Mouse (Mus musculus): Measurements from ENCODE around the gene Chchd3. TPM values are rescaled to one million over a fixed set of nuclear protein-coding genes. Genes with fewer than 3 reads are reported as not detected.

Gene Chchd3
- polyA plus RNA-seq, 1 experiment from 2014 or later = 106 TPM

DNA sequence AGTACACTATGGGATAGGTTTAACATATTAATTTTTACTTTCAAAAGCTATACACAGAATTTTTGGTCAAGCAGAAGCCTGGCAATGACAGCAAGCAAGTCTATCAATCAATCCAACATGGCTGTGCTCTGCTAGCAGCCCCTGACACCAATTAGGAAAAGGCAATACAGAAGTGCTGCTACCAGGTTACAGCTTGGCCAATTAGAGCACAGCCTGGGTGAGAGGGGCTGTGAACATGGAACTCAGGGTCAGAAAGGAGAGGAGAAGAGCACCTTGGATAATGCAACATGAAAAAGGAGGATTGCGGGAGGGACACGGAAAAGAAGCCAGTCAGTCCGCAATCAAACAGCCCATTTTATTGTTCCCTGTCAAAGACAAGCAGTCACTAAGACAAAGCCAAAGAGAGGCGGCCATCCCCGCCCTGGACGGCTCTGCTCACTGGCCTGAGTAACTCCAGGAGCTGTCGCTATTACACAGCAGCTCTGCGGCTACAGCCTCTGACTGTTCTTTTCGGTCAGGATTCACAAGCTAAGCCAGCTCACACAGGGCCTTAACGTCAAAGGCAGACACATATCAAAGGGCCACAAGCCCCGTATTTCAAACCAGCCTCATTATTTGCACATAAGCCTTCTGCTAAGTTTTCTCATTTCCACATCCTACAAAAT is 128.8 kb downstream of the Chchd3 start:
- H3K27me3 ChIP-seq = no peaks in the 10 kb centered on the region
- 63% methylated on average over 11 of the region's 11 CpGs for WGBS
- ATAC-seq (ENCODE audit: insufficient number of reproducible peaks, insufficient read depth, low FRiP score, low TSS enrichment) = no peak
- no peak overlapping the region for H3K4me3 ChIP-seq
- no peak overlapping the region for H3K4me2 ChIP-seq (replicated peaks)
- no peaks in the 10 kb centered on the region for H3K9me3 ChIP-seq
- H3K36me3 ChIP-seq = no peaks in the 10 kb centered on the region
- no peak overlapping the region for H3K27ac ChIP-seq
- H3K4me1 ChIP-seq = no peaks in the 10 kb centered on the region
- H3K9ac ChIP-seq = no peak overlapping the region

DNA sequence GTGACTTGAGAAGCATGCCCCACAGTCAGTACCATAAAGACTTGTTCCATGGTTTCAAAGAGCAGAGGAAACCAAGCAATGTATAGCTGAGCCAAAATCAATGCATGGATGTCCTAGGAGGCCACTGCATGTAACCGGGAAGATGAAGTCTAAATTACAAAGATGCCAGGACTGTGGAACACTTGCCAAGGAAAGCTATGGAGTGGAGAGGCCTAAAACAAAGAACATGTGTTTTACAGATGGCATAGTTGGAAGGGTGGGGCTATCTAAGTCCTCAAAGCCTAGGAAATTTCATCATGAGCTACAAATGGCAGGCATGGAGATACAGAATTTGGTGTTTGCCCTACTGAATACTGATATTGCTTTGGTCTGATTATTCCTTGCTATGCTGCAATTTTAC is 137.7 kb downstream of the Chchd3 start:
- H3K9ac ChIP-seq = no peak overlapping the region
- 62% methylated on average over 1 of the region's 1 CpGs for WGBS
- ATAC-seq (ENCODE audit: insufficient number of reproducible peaks, insufficient read depth, low FRiP score, low TSS enrichment) = no peak
- 0 out of 2 replicates have a peak, but pooled peaks cover 1% of the 10 kb centered on the region for H3K36me3 ChIP-seq
- no peaks in the 10 kb centered on the region for H3K4me1 ChIP-seq
- H3K4me3 ChIP-seq = no peak overlapping the region
- H3K9me3 ChIP-seq = no peaks in the 10 kb centered on the region
- no peaks in the 10 kb centered on the region for H3K27me3 ChIP-seq
- H3K4me2 ChIP-seq (replicated peaks) = no peak overlapping the region
- H3K27ac ChIP-seq = no peak overlapping the region

DNA sequence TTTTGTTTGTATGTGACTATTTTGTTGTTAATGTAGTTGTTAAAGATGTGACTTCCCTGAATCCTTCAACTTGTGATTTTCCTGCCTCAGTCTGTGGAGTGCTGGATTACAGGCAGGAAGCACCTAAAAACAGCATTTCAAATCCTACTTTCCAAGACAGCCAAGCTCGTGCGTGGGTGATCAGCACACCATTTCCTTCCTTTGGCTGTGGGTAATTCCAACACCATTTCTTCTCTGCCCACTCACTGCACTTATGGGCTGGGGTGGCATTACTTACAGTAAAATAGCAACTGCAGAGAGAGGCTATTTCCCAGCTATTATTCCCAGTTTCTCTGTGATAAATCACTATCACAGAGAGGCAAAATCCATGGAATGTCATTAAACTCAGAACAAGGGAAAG is 140.0 kb downstream of the Chchd3 start:
- Histone ChIP-seq H3K9ac (no peak overlapping the region), H3K27ac (no peak overlapping the region), H3K4me3 (no peak overlapping the region), H3K27me3 (no peaks in the 10 kb centered on the region), H3K4me1 (no peaks in the 10 kb centered on the region), H3K4me2 (replicated peaks) (no peak overlapping the region), H3K9me3 (no peaks in the 10 kb centered on the region), H3K36me3 (0 out of 2 replicates have a peak, but pooled peaks cover 5% of the 10 kb centered on the region)
- ATAC-seq (ENCODE audit: insufficient number of reproducible peaks, insufficient read depth, low FRiP score, low TSS enrichment) = no peak
- WGBS = 60% methylated on average over 2 of the region's 2 CpGs

DNA sequence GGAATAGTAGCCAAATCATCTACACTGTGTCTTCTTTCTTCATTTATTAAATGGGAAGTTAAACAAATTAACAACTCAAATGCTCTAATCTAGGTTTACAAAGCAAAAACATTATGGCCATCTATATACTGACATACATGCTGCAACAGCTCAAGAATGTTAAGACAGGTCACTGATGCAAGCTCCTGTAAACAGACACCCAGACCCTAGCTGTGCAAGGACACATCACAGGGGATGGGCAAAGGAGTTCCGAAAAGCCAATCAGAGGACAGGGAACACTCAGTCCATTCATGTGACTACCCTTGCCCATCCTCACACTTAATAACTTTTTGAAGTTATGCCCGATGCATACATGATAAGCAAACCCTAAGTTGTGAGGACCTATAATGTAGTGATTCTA is 149.4 kb downstream of the Chchd3 start:
- no peak overlapping the region for H3K4me3 ChIP-seq
- no peak overlapping the region for H3K4me2 ChIP-seq (replicated peaks)
- H3K9ac ChIP-seq = no peak overlapping the region
- no peaks in the 10 kb centered on the region for H3K36me3 ChIP-seq
- ATAC-seq (ENCODE audit: insufficient number of reproducible peaks, insufficient read depth, low FRiP score, low TSS enrichment) = no peak; the same call in 1 of the 2 replicates
- 96% methylated on average over 2 of the region's 2 CpGs for whole genome bisulfite sequencing
- no peak overlapping the region for H3K27ac ChIP-seq
- no peaks in the 10 kb centered on the region for H3K4me1 ChIP-seq
- no peaks in the 10 kb centered on the region for H3K9me3 ChIP-seq
- no peaks in the 10 kb centered on the region for H3K27me3 ChIP-seq

DNA sequence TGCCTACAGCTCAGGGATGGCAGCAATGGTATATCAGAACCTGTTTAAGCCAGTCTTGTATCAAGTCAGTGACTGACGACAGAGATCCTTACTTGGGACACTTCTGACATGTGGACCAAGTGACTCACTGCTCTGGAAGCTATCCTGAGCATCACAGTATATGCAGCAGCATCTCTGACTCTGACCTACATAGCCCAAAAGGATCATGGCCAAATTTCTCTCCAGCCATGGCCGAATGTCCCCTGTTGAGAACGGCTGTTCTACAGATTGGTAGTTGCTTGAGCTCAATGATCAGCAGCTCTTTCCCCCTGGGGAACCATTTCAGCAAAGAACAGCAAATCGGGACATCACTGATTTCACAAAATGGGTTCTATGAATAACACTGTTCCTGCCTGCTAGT is 161.0 kb downstream of the Chchd3 start:
- ATAC-seq (ENCODE audit: insufficient number of reproducible peaks, insufficient read depth, low FRiP score, low TSS enrichment) = no peak
- Histone ChIP-seq H3K9me3 (no peaks in the 10 kb centered on the region), H3K36me3 (no peaks in the 10 kb centered on the region), H3K4me2 (replicated peaks) (no peak overlapping the region), H3K4me1 (no peaks in the 10 kb centered on the region), H3K27ac (no peak overlapping the region), H3K27me3 (no peaks in the 10 kb centered on the region), H3K4me3 (no peak overlapping the region), H3K9ac (no peak overlapping the region)
- WGBS = 87% methylated on average over 4 of the region's 4 CpGs

DNA sequence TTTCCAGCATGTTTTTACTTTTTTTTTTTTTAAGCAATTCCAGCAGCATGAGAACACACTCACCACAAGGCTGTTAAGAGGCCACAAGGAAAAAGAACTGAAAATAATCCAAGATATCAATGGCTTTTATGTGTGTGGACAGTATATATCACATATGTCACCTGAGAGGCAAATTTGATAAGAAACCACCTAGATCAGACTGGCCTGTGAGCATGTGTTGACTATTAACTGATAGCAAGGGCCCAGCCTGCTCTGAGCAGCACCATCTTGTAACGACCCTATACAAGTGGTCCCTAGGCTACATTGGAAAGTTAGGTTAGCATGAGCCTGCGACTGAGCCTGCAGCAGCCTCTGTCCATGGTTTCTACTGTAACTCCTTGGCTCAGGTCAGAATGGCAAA is 166.0 kb downstream of the Chchd3 start:
- Histone ChIP-seq H3K27me3 (no peaks in the 10 kb centered on the region), H3K27ac (no peak overlapping the region), H3K9me3 (no peaks in the 10 kb centered on the region), H3K4me2 (replicated peaks) (no peak overlapping the region), H3K9ac (no peak overlapping the region), H3K4me1 (no peaks in the 10 kb centered on the region), H3K36me3 (no peaks in the 10 kb centered on the region), H3K4me3 (no peak overlapping the region)
- ATAC-seq (ENCODE audit: insufficient number of reproducible peaks, insufficient read depth, low FRiP score, low TSS enrichment) = no peak
- 90% methylated on average over 2 of the region's 2 CpGs for WGBS

DNA sequence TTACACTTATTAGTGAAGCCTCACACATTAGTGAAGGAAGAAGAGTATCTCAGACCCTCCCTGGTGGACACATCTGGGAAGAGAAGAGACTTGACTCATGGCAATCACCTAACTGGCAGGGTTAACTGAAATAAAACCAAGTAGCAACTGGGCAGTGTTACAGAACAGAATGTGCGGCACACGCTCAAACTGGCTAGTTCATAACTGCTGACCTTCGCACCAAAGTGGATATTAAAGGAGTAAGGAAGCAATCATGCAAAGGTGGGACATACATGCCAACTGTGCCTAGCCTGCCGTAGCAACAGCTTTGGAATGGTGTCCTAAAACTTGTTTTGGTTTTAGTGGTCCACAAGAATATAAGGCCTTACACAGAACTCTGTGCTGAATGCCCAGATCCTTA is 169.3 kb downstream of the Chchd3 start:
- Histone ChIP-seq H3K36me3 (no peaks in the 10 kb centered on the region), H3K4me3 (no peak overlapping the region), H3K27ac (no peak overlapping the region), H3K9ac (no peak overlapping the region), H3K4me2 (replicated peaks) (no peak overlapping the region), H3K9me3 (no peaks in the 10 kb centered on the region), H3K4me1 (no peaks in the 10 kb centered on the region), H3K27me3 (no peaks in the 10 kb centered on the region)
- no peak for ATAC-seq (ENCODE audit: insufficient number of reproducible peaks, insufficient read depth, low FRiP score, low TSS enrichment)
- WGBS = 95% methylated on average over 4 of the region's 4 CpGs

DNA sequence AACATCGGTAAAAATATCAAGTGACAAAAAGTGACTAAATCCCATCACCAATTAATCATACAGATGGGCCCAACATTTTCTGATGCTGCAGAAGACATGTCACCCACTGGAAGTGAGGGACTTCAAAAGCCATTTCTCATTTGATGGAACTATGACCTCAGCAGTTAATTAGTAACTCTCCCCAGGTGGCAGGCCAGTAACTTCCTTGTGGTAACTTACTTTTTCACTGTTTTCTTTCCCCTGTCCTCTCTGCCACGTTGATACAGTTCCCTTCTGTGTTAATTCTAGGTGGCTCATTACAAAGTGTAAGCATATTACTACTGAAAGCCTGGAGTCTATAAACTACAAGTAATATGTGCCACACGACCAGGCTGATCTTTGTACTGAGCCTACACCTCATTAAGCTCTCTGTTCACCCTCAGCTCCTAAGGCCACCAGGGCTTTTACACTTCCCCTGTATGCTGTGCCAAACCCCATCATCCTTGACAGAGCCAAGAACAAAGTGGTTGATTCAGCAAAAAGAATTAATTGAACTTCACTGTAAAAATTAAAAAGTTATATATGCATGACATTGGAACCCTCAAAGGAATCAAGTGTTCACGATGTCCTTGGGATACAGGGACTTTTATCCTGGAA is 171.0 kb downstream of the Chchd3 start:
- H3K27ac ChIP-seq = no peak overlapping the region
- H3K4me3 ChIP-seq = no peak overlapping the region
- no peaks in the 10 kb centered on the region for H3K27me3 ChIP-seq
- ATAC-seq (ENCODE audit: insufficient number of reproducible peaks, insufficient read depth, low FRiP score, low TSS enrichment) = no peak
- no peaks in the 10 kb centered on the region for H3K4me1 ChIP-seq
- H3K9me3 ChIP-seq = no peaks in the 10 kb centered on the region
- no peak overlapping the region for H3K9ac ChIP-seq
- no peaks in the 10 kb centered on the region for H3K36me3 ChIP-seq
- H3K4me2 ChIP-seq (replicated peaks) = no peak overlapping the region
- WGBS = 74% methylated on average over 4 of the region's 4 CpGs

DNA sequence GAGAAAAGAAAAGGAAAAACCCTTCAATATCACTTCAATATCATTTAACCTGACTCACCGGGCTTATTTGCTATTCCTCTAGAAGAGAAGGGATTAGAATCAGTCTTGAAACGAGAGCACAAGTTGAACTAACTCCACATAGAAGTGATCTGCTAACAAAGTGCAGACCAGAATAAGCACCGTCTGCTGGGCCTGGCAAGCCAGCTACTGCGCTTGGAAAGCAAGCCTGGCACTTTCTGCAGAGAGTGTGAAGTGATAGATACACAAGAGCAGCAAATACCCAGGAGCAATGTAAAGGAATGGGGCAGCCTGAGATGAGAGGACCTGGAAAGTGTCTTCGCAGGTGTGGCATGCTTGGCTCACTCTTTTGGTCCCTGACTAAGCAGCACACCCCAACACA is 181.5 kb downstream of the Chchd3 start:
- no peaks in the 10 kb centered on the region for H3K9me3 ChIP-seq
- no peak overlapping the region for H3K27ac ChIP-seq
- H3K4me1 ChIP-seq = no peaks in the 10 kb centered on the region
- H3K4me3 ChIP-seq = no peak overlapping the region
- no peak for ATAC-seq (ENCODE audit: insufficient number of reproducible peaks, insufficient read depth, low FRiP score, low TSS enrichment)
- no peak overlapping the region for H3K9ac ChIP-seq
- no peaks in the 10 kb centered on the region for H3K36me3 ChIP-seq
- WGBS = 89% methylated on average over 5 of the region's 5 CpGs
- no peaks in the 10 kb centered on the region for H3K27me3 ChIP-seq
- H3K4me2 ChIP-seq (replicated peaks) = no peak overlapping the region

DNA sequence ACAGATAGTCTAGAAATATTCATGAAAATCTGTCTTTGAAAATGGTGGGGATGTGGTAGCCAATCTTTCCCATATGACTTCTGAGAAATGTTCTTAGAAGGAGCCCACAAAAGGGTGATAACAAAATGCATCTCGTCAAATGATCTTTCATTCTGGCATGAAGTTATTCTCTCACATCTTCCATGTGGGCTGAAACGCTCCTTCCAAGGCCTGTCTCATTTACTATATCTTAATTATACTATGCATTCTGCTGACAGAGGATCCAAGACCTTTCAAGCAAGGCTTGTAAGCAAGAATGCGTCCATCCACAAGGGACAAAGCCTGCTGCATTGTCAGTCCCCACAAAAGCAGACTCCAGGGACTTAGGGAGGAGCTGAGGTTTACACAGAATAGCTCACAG is 185.9 kb downstream of the Chchd3 start:
- no peak overlapping the region for H3K27ac ChIP-seq
- H3K27me3 ChIP-seq = no peaks in the 10 kb centered on the region
- 71% methylated on average over 3 of the region's 3 CpGs for WGBS
- H3K9me3 ChIP-seq = no peaks in the 10 kb centered on the region
- no peak overlapping the region for H3K4me3 ChIP-seq
- no peaks in the 10 kb centered on the region for H3K4me1 ChIP-seq
- ATAC-seq (ENCODE audit: insufficient number of reproducible peaks, insufficient read depth, low FRiP score, low TSS enrichment) = no peak
- no peak overlapping the region for H3K4me2 ChIP-seq (replicated peaks)
- no peaks in the 10 kb centered on the region; the same call in 1 of the 2 replicates for H3K36me3 ChIP-seq
- no peak overlapping the region for H3K9ac ChIP-seq

DNA sequence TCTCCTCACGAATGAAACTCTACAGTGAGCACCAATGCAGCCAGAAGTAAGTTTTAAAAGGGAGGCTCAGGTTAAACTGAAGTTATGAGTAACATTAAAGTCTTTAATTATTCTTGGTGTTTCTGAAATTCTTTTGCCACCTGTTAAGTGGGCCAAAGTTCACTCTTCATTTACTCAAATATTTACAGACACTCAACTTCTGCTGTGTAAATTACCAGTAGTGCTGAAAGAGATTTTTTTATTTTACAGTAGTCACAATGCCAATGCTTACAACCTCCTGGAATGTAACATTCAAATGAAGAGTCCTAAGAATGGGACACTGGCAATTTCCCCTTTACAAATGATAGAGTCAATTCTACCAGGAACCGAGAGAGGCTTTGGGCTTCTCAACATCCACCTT is 187.3 kb downstream of the Chchd3 start:
- whole genome bisulfite sequencing = 93% methylated on average over 2 of the region's 2 CpGs
- no peaks in the 10 kb centered on the region for H3K27me3 ChIP-seq
- no peak overlapping the region for H3K27ac ChIP-seq
- H3K4me2 ChIP-seq (replicated peaks) = no peak overlapping the region
- no peaks in the 10 kb centered on the region for H3K9me3 ChIP-seq
- no peaks in the 10 kb centered on the region; the same call in 1 of the 2 replicates for H3K36me3 ChIP-seq
- no peak for ATAC-seq (ENCODE audit: insufficient number of reproducible peaks, insufficient read depth, low FRiP score, low TSS enrichment)
- no peak overlapping the region for H3K4me3 ChIP-seq
- no peaks in the 10 kb centered on the region for H3K4me1 ChIP-seq
- no peak overlapping the region for H3K9ac ChIP-seq

DNA sequence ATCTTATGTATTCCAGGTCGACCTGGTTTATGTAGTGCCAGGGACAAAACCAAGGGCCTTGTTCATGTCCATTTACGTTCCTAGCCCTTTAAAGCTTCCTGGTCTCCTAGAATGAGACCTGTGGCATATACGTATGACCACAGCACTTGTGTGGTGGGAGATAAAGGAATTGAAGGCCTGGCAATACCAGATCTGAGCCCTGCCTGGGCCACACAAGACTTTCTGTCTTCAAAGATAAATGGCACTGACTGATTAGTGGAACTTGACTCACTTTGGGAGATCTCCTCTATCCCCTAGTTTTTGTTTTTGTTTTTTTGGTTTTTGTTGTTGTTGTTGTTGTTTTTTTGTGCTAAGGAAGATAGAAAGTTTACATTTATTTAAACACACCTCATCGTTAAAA is 209.1 kb downstream of the Chchd3 start:
- Histone ChIP-seq H3K9ac (no peak overlapping the region), H3K27me3 (no peaks in the 10 kb centered on the region), H3K4me1 (no peaks in the 10 kb centered on the region), H3K27ac (no peak overlapping the region), H3K4me2 (replicated peaks) (no peak overlapping the region), H3K4me3 (no peak overlapping the region), H3K36me3 (no peaks in the 10 kb centered on the region), H3K9me3 (no peaks in the 10 kb centered on the region)
- ATAC-seq (ENCODE audit: insufficient number of reproducible peaks, insufficient read depth, low FRiP score, low TSS enrichment) = no peak
- 92% methylated on average over 4 of the region's 4 CpGs for WGBS

Data from embryonic facial prominence, embryonic 12.5 days (tissue).